Mouse (Mus musculus): ENCODE results near the gene BC080695. TPM values are rescaled to one million over a fixed set of nuclear protein-coding genes. Genes with fewer than 3 reads are reported as not detected.
"Not testable (repeated sequence)": the region's sequence is repeated elsewhere in the genome, so short reads cannot be mapped to it uniquely, and the experiment has no call there.

BC080695 gene
- polyA plus RNA-seq (2015; fragmentation: Nextera tagmentation; extraction: Ambion mirVana) = not detected in 2 replicates

DNA sequence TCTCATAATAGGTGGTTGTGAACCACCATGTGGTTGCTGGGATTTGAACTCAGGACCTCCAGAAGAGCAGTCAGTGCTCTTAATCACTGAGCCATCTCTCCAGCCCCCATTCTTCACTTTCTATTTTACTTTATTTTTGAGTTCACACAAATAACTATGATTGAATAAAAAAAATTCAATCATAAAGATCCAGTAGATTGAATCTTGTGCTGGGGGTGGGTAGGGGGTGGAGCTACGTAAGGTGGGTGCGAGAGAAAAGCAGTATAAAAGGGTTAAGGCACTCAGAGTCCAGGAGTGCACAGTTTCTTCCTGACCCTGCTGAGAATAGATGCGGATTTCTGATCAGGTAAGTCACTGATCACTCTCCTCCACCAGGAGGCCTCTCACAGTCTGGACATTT lies at the start of gene BC080695, which contains the start of gene Gm13057:
Gene BC080695, plus strand, starts transcription at position 301 of the 400 bp plus-strand sequence.
Gene Gm13057, plus strand, starts transcription at position 310 of the 400 bp plus-strand sequence.
- not testable (repeated sequence) for H3K9ac ChIP-seq (replicated peaks); H3K4me1 ChIP-seq (ENCODE audit: insufficient read depth); H3K4me3 ChIP-seq (ENCODE audit: low read depth, low read length); H3K9me3 ChIP-seq (ENCODE audit: low read length); H3K4me2 ChIP-seq (ENCODE audit: low read depth, low read length); DNase-seq; H3K36me3 ChIP-seq (replicated peaks; ENCODE audit: insufficient read depth, low read length); H3K27me3 ChIP-seq (ENCODE audit: insufficient read depth, low read length); H3K27ac ChIP-seq (ENCODE audit: low read depth); ATAC-seq
- no CpG with 5 or more reads among the region's 3 CpGs for WGBS (ENCODE audit: insufficient replicate concordance)

- no peak within 1 kb of the TSS for H3K4me3 ChIP-seq (ENCODE audit: low read depth, low read length)
- H3K36me3 ChIP-seq (replicated peaks; ENCODE audit: insufficient read depth, low read length) = no peaks in the 10 kb centered on the region
- H3K4me2 ChIP-seq (ENCODE audit: low read depth, low read length) = no peak within 1 kb of the TSS
- no peak for ATAC-seq
- no peaks in the 10 kb centered on the region for H3K9me3 ChIP-seq (ENCODE audit: low read length)
- H3K27me3 ChIP-seq (ENCODE audit: insufficient read depth, low read length) = no peaks in the 10 kb centered on the region
- DNase-seq = no peak
- H3K9ac ChIP-seq (replicated peaks) = no peak within 1 kb of the TSS
- no peak within 1 kb of the TSS for H3K27ac ChIP-seq (ENCODE audit: low read depth)
- no peak for TF ChIP-seq EP300 (IDR thresholded peaks at IDR 0.05; ENCODE audit: low read depth)
- TF ChIP-seq CTCF (IDR thresholded peaks at IDR 0.05; ENCODE audit: low read depth) = no peak
- WGBS (ENCODE audit: insufficient replicate concordance) = 74% methylated on average over 3 of the region's 3 CpGs
- no peaks in the 10 kb centered on the region for H3K4me1 ChIP-seq (ENCODE audit: insufficient read depth)
These were observed 40.5 kb upstream of the BC080695 start, which contains the start of gene Gm13043 for GRCm38 (mm10) chr4:143511043-143511442. Gene Gm13043, plus strand, starts transcription at chr4:143511343.

- DNase-seq = not testable (repeated sequence)
These were observed 15.8 kb upstream of the BC080695 start, which contains the start of gene Gm13040 for GRCm38 (mm10) chr4:143535654-143536053. Gene Gm13040, plus strand, starts transcription at chr4:143535954.

GRCm38 (mm10) chr4:143611927-143612326 lies 60.4 kb downstream of the BC080695 start:
- H3K4me2 ChIP-seq (ENCODE audit: low read depth, low read length); H3K9me3 ChIP-seq (ENCODE audit: low read length); H3K27ac ChIP-seq (ENCODE audit: low read depth); ATAC-seq; H3K27me3 ChIP-seq (ENCODE audit: insufficient read depth, low read length); H3K9ac ChIP-seq (replicated peaks); H3K4me3 ChIP-seq (ENCODE audit: low read depth, low read length); DNase-seq; H3K36me3 ChIP-seq (replicated peaks; ENCODE audit: insufficient read depth, low read length); H3K4me1 ChIP-seq (ENCODE audit: insufficient read depth): not testable (repeated sequence)
- 76% methylated on average over 9 of the region's 9 CpGs for WGBS (ENCODE audit: insufficient replicate concordance)

More at GRCm38 (mm10) chr4:143535654-143536053, 15.8 kb upstream of the BC080695 start, which contains the start of gene Gm13040:
- not testable (repeated sequence) for H3K4me3 ChIP-seq (ENCODE audit: low read depth, low read length); H3K27ac ChIP-seq (ENCODE audit: low read depth); H3K36me3 ChIP-seq (replicated peaks; ENCODE audit: insufficient read depth, low read length); H3K27me3 ChIP-seq (ENCODE audit: insufficient read depth, low read length); H3K4me2 ChIP-seq (ENCODE audit: low read depth, low read length); H3K9ac ChIP-seq (replicated peaks); H3K4me1 ChIP-seq (ENCODE audit: insufficient read depth); H3K9me3 ChIP-seq (ENCODE audit: low read length); ATAC-seq
- no CpG with 5 or more reads among the region's 3 CpGs for WGBS (ENCODE audit: insufficient replicate concordance)

- H3K4me2 ChIP-seq (ENCODE audit: low read depth, low read length); H3K27ac ChIP-seq (ENCODE audit: low read depth); H3K36me3 ChIP-seq (replicated peaks; ENCODE audit: insufficient read depth, low read length); ATAC-seq; DNase-seq; H3K9me3 ChIP-seq (ENCODE audit: low read length); H3K4me1 ChIP-seq (ENCODE audit: insufficient read depth); H3K9ac ChIP-seq (replicated peaks); H3K4me3 ChIP-seq (ENCODE audit: low read depth, low read length); H3K27me3 ChIP-seq (ENCODE audit: insufficient read depth, low read length): not testable (repeated sequence)
These were observed 63.2 kb downstream of the BC080695 start, which contains the start of gene Gm13083 for GRCm38 (mm10) chr4:143614703-143615102. Gene Gm13083, plus strand, starts transcription at chr4:143615003.

- 61% methylated on average over 4 of the region's 4 CpGs for WGBS (ENCODE audit: insufficient replicate concordance)
These were observed 66.6 kb downstream of the BC080695 start for GRCm38 (mm10) chr4:143618101-143618500.

More at GRCm38 (mm10) chr4:143618101-143618500, 66.6 kb downstream of the BC080695 start:
- H3K9ac ChIP-seq (replicated peaks); DNase-seq; ATAC-seq; H3K4me3 ChIP-seq (ENCODE audit: low read depth, low read length); H3K27me3 ChIP-seq (ENCODE audit: insufficient read depth, low read length); H3K36me3 ChIP-seq (replicated peaks; ENCODE audit: insufficient read depth, low read length); H3K4me2 ChIP-seq (ENCODE audit: low read depth, low read length); H3K4me1 ChIP-seq (ENCODE audit: insufficient read depth); H3K27ac ChIP-seq (ENCODE audit: low read depth); H3K9me3 ChIP-seq (ENCODE audit: low read length): not testable (repeated sequence)

Other genes with a start within 250 kb of the BC080695 start
- not detected in 2 replicates for gene Lrrc38, start 201.9 kb upstream of the BC080695 start, polyA plus RNA-seq (2015; fragmentation: Nextera tagmentation; extraction: Ambion mirVana)
- gene Pramel1, start 157.3 kb upstream of the BC080695 start, polyA plus RNA-seq (2015; fragmentation: Nextera tagmentation; extraction: Ambion mirVana) = not detected in 2 replicates
- gene Pramef8, start 139.3 kb upstream of the BC080695 start, polyA plus RNA-seq (2015; fragmentation: Nextera tagmentation; extraction: Ambion mirVana) = 2.5 and 3.3 TPM in 2 replicates
- gene Oog4, start 101.4 kb upstream of the BC080695 start, polyA plus RNA-seq (2015; fragmentation: Nextera tagmentation; extraction: Ambion mirVana) = not detected in 2 replicates
- gene Gm13043, start 40.4 kb upstream of the BC080695 start, polyA plus RNA-seq (2015; fragmentation: Nextera tagmentation; extraction: Ambion mirVana) = not detected in 2 replicates
- gene Gm13040, start 15.7 kb upstream of the BC080695 start, polyA plus RNA-seq (2015; fragmentation: Nextera tagmentation; extraction: Ambion mirVana) = not detected in 2 replicates
- gene Gm13057, start within 50 bp of the BC080695 start, polyA plus RNA-seq (2015; fragmentation: Nextera tagmentation; extraction: Ambion mirVana) = not detected in 2 replicates
- not detected in 2 replicates for gene Gm13083, start 63.3 kb downstream of the BC080695 start, polyA plus RNA-seq (2015; fragmentation: Nextera tagmentation; extraction: Ambion mirVana)
- not detected in 2 replicates for gene Gm13088, start 105.5 kb downstream of the BC080695 start, polyA plus RNA-seq (2015; fragmentation: Nextera tagmentation; extraction: Ambion mirVana)
- gene Gm13089, start 151.0 kb downstream of the BC080695 start, polyA plus RNA-seq (2015; fragmentation: Nextera tagmentation; extraction: Ambion mirVana) = not detected in 2 replicates
- not detected in 2 replicates for gene Gm13078, start 167.8 kb downstream of the BC080695 start, polyA plus RNA-seq (2015; fragmentation: Nextera tagmentation; extraction: Ambion mirVana)
- gene Gm13023, start 237.7 kb downstream of the BC080695 start, polyA plus RNA-seq (2015; fragmentation: Nextera tagmentation; extraction: Ambion mirVana) = not detected in 2 replicates